Mouse (Mus musculus): Measurements from ENCODE around the gene Csrnp3.

DNA sequence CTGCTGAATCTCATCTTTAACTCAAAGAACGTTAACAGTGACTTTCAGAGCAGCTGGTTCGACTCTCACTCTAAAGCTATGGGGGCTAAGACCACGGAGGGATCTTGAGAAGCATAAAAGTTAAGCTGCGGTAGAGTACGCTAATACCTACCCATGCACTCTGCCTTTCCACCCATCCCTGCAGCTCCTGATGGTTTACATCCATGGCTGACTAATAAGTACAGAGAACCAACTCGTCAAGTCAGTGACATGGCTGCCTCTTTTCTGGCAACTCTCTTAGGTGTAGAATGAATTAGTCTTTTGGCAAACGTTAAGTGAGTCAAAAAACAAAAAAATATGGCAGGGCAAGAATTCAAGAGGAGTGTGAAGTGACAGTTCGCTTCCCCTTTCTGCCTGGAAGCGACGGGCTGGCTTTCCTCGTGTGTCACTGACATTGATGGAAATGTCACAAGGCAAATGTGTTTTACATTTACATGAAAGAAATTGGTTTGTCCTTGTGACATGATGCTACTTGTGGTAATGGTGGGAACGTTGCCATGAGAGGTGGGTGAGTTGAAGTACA lies 19.3 kb downstream of the Csrnp3 start:
- TF ChIP-seq CTCF (IDR thresholded peaks at IDR 0.05; ENCODE audit: borderline replicate concordance, insufficient read depth, low read length) (no peak), POLR2A (IDR thresholded peaks at IDR 0.05; ENCODE audit: low read depth, low read length) (no peak)
